Mouse (Mus musculus) Patski (cell line): Measurements from ENCODE around the gene Fastkd3. TPM values are rescaled to one million over a fixed set of nuclear protein-coding genes. Genes with fewer than 3 reads are reported as not detected.

Experiments
- ATAC-seq: fragments of 100-300 bp; one replicate; pipeline ENCODE4 v1.8.0; 2021
- CTCF ChIA-PET: fragments of 350-600 bp; sonication (Branson Sonifier 250); formaldehyde crosslinking; loops from one replicate; lab custom pipeline; 2022; ENCODE audit warnings: inconsistent platforms; lab: Charles Lee
- POLR2A ChIA-PET: fragments of 350-600 bp; sonication (Branson Sonifier 250); formaldehyde crosslinking; loops from one replicate; lab custom pipeline; 2022; ENCODE audit warnings: antibody characterized with exemption, inconsistent platforms; lab: Charles Lee
- DNase-seq: peaks from one replicate; pipeline ENCODE4 v3.0.0-alpha.2; 2011; ENCODE audit warnings: low read depth, low spot score
- H3K27me3 ChIP-seq: fragments of 371-371 bp; one replicate; pipeline ENCODE4 v1.5.1; 2021
- CTCF ChIP-seq: fragments of 100-300 bp; IDR thresholded peaks from one replicate; pipeline ENCODE4 v1.5.1; 2021
- in situ Hi-C: fragments of 300-500 bp; cut with MboI; formaldehyde crosslinking; loops from 3 replicates; pipeline ENCODE4 v1.11.1; 2018; ENCODE audit warnings: low pct_unique_long_range_greater_than_20kb, mixed read lengths
- polyA plus RNA-seq: library from polyadenylated mRNA; unstranded; gene quantifications from one replicate; pipeline ENCODE4 v1.2.3, GENCODE M21; 2021

Fastkd3 gene
- polyA plus RNA-seq, 1 experiment from 2014 or later, result 16.7 TPM

DNA sequence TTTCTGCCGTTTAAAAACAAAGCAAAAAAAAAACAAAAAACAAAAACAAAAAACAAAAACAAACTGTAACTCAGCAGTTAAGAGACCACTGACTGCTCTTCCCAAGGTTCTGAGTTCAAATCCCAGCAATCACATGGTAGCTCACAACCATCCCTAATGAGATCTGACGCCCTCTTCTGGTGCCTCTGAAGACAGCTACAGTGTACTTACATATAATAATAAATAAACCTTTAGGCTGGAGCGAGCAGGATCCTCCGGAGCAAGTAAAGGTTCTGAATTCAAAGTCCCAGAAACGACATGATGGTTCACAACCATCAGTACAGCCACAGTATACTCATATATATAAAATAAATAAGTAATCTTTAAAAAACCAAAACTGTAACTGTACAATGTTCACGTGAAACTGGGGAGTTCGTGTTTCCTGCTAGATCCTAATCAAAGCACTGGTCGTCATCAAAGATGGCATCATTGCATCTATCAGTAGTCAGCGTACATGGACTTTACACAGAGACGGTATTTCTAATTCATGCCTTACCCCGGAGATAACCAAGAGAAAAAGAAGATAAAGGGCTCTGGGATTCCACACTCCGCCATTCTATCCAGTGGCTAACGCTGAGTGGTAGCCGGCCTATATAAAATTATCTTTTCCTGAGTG is 821 bp upstream of the Fastkd3 start:
- H3K27me3 ChIP-seq, result no peaks in the 10 kb centered on the region
- no peak for ATAC-seq
- DNase-seq, result no peak
- in situ Hi-C loops, result loop anchor here (10.0 to 25.0 kb wide), 2 partner anchors 884 to 1669 kb away; partner anchors contain the start of gene Gm10767
- TF ChIP-seq CTCF, result no peak
- ChIA-PET POLR2A (no interaction called here), CTCF (interaction anchor here (1.3 kb wide), 1 partner anchor 12 kb away, joined by 7 read pairs; no protein-coding TSS in a partner anchor)

DNA sequence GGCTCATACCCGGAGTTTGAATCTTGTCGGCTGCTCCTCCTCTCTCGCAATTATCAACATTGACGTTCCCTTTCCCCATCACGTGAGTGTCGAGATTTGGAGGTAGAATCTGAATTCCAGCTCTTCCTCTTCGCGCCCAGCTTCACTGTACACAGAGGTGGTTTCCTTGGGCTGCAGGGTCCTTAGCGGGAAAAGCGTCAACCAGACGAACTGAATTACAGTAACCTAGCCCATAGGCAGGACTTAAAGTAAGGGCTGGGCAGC is 415 bp downstream of the Fastkd3 start:
- H3K27me3 ChIP-seq, result no peaks in the 10 kb centered on the region
- DNase-seq (no peak), ATAC-seq (peak; percentile 5)
- ChIA-PET CTCF (no interaction called here), POLR2A (interaction anchor here (1.0 kb wide), 1 partner anchor 10 kb away, joined by 3 read pairs; no protein-coding TSS in a partner anchor)
- TF ChIP-seq CTCF, result no peak
- in situ Hi-C loops, result loop anchor here (10.0 to 25.0 kb wide), 2 partner anchors 882 to 1670 kb away; partner anchors contain the start of gene Gm10767

DNA sequence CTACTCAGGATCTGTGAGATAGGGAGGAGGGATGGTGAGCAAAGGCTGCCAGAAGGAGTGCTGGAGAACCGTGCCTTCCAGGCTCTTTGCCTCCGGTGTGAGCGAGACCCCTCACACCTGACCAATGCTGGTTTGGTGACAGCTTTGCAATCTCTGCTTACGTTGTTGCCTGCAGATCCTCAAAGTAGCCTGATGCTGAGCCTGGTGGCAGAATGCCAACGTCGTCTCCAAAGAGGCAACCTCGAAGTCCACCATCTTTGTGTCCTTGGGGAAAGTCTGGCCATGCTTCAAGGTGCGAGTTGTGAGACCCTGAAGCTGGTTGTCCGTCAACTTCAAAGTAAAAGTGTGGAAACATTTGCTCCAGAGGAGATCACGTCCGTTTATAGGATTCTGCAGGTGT is 1.9 kb downstream of the Fastkd3 start:
- no peak for DNase-seq
- TF ChIP-seq CTCF, result no peak
- ChIA-PET CTCF (no interaction called here), POLR2A (no interaction called here)
- no peak for ATAC-seq
- no peaks in the 10 kb centered on the region for H3K27me3 ChIP-seq
- in situ Hi-C loops, result loop anchor here (10.0 to 25.0 kb wide), 2 partner anchors 881 to 1672 kb away; partner anchors contain the start of gene Gm10767

DNA sequence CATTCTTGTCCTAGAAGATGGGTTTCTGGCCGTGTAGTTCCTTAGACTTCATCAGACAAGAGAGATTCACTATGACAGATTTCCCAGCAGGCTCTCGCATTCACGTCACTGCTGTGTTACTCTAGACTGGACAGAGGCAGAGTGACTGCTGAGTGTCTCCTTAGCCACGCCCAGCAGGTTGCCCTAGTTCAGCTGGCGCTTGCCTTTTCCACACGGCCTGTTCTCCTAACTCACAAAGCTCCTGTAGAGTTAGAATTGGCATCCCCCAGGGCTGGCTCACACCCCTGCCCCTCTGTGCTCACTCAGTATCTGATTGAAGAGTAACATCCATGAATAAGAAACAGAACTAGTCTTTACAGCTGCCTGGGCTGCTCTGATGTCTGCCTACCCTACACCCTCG is 3.4 kb downstream of the Fastkd3 start:
- no peak for ATAC-seq
- in situ Hi-C loops, result loop anchor here (10.0 to 25.0 kb wide), 2 partner anchors 879 to 1673 kb away; partner anchors contain the start of gene Gm10767
- ChIA-PET POLR2A (no interaction called here), CTCF (no interaction called here)
- TF ChIP-seq CTCF, result no peak
- H3K27me3 ChIP-seq, result no peaks in the 10 kb centered on the region
- DNase-seq, result no peak

DNA sequence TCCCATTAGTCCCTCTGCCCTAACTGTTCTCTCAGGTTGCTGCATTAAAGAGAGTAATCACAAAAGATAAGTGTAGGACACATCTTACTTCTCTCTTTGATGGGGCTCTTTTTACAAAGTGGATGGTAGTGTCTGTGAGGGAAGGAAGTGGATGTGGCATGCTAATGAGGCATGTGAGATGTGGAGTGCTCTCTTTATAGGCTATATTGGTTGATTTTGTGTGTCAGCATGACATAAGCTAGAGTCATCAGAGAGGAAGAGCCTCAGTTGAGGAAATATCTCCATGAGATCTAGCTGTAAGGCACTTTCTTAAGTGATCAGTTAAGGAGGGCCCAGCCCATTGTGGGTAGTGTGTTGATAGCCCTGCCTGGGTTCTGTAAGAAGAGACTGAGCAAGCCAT is 6.3 kb downstream of the Fastkd3 start:
- in situ Hi-C loops, result loop anchor here (10.0 to 25.0 kb wide), 2 partner anchors 876 to 1676 kb away; partner anchors contain the start of gene Gm10767

DNA sequence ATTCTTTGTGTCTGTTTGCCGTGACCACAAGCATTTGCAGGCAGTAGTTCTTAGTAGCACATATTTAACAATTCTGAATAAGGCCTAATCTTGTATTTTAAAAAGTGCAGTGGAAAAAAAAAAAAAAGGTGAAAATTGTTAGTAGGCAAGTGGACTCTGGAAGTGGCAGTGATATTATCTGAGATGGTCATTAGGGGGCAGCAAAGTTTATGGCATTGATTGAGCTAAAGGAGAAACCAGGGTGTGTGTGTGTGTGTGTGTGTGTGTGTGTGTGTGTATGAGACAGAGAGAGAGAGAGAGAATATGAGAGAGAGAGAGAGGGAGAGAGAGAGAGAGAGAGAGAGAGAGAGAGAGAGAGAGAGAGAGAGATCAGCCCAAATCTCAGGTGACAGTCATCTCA is 11.8 kb downstream of the Fastkd3 start:
- in situ Hi-C loops, result loop anchor here (25.0 kb wide), 1 partner anchor 1681 kb away; the partner anchor contains the start of gene Gm10767
- ChIA-PET POLR2A (no interaction called here), CTCF (interaction anchor here (0.6 to 1.2 kb wide), 2 partner anchors 24 to 72 kb away, joined by 3 to 4 read pairs; no protein-coding TSS in a partner anchor)
- H3K27me3 ChIP-seq, result no peaks in the 10 kb centered on the region
- peak; percentile 20 for TF ChIP-seq CTCF
- no peak for DNase-seq
- ATAC-seq, result no peak

More for the DNA sequence above, 6.3 kb downstream of the Fastkd3 start:
- DNase-seq (no peak), ATAC-seq (no peak)
- H3K27me3 ChIP-seq, result no peaks in the 10 kb centered on the region
- ChIA-PET POLR2A (no interaction called here), CTCF (no interaction called here)
- TF ChIP-seq CTCF, result no peak

DNA sequence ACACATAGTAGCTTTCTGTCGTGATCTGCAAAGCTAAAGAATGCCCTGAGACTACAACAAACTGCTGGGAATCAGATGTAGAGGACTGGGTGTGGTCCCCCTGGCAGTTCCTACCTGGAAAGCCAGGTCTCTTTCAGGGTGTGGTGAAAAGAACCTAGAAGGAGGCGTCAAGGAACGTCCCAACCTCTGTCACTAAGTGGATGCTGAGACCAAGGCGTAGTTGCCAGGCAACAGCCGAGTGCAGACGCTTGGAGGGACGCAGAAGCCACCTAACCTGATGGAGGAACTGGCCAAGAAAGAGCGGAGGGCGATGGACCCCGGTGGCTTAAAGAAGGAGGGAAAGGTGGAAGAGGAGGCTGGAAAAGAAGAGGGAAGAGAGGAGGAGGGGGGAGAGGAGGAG is 15.2 kb downstream of the Fastkd3 start, which contains the start of gene 1700001L19Rik:
1700001L19Rik (plus strand) TSS at position 223 of the 400 bp plus-strand sequence.
- H3K27me3 ChIP-seq, result no peaks in the 10 kb centered on the region
- no peak for TF ChIP-seq CTCF
- DNase-seq (no peak), ATAC-seq (no peak)
- in situ Hi-C loops, result loop anchor here (25.0 kb wide), 1 partner anchor 1685 kb away; the partner anchor contains the start of gene Gm10767
- CTCF ChIA-PET, result no interaction called here
- POLR2A ChIA-PET, result no interaction called here

DNA sequence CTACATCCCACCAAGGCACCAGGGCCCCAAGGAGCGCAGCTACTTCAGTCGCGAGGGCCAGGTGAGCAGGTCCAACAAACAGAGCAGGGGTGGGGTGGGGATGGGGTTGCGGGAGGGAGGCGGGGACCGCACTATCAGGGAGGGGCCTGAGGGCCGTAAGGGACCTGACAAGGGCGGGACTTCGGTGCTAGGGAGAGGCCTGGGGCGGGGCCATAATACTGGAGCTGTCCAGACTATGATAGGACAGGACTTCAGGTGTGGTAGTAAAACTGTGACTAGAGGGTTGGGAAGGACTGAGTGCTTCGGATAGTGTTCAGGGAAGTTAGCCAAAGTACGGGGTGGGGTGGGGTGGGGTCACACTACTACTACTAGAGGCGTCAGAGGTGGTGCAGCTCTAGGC is 15.6 kb downstream of the Fastkd3 start:
- no peak for DNase-seq
- in situ Hi-C loops, result loop anchor here (25.0 kb wide), 1 partner anchor 1685 kb away; the partner anchor contains the start of gene Gm10767
- H3K27me3 ChIP-seq, result no peaks in the 10 kb centered on the region
- ChIA-PET POLR2A (no interaction called here), CTCF (no interaction called here)
- TF ChIP-seq CTCF, result no peak
- ATAC-seq, result no peak

DNA sequence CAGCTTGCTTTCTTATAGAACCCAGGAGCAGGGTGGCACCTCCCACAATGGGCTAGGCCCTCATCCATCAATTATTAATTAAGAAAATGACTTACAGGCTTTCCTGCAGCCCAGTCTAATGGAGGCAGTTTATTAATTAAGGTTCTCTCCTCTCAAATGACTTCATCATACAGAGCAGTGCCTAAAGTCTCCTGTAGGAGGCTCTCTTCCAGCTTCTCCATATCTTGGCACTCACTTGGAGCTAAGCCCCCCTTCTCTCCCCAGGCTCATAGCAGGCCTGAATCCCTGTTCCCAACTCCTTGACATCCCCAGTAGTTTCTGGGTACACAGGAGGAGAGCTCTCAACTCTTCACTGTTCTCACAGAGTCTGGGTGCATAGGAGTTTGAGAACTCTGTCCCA is 16.9 kb downstream of the Fastkd3 start:
- in situ Hi-C loops, result loop anchor here (25.0 kb wide), 1 partner anchor 1687 kb away; the partner anchor contains the start of gene Gm10767
- TF ChIP-seq CTCF, result peak; percentile 32
- CTCF ChIA-PET, result interaction anchor here (0.8 to 1.1 kb wide), 2 partner anchors 9 to 12 kb away, joined by 3 read pairs; no protein-coding TSS in a partner anchor
- DNase-seq (no peak), ATAC-seq (no peak)
- H3K27me3 ChIP-seq, result no peaks in the 10 kb centered on the region
- POLR2A ChIA-PET, result no interaction called here

DNA sequence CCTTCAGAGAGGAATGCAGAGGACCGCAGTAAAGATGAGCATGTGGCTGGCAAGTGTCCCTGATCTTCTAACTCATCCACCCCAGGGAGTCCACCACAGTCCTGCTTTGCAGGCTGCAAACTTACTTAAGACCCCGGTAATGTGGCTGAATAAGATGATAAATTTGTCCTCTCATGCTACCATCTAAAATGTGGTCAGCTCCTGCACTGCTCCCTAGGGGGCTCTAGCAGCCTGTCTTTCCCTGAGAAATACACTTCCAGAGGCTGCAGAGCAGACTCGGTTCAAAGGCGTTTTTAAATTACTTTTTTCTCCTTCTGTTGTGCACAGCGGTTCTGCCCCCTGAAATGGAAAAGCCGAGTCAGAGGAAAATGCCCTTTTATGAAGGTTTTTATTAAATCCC is 19.1 kb downstream of the Fastkd3 start:
- ATAC-seq, result peak; percentile 83
- ChIA-PET CTCF (interaction anchor here (1.0 to 1.2 kb wide), 3 partner anchors 8 to 485 kb away, joined by 3 read pairs; no protein-coding TSS in a partner anchor), POLR2A (no interaction called here)
- peak; percentile 82 for TF ChIP-seq CTCF
- no peaks in the 10 kb centered on the region for H3K27me3 ChIP-seq
- no peak for DNase-seq
- in situ Hi-C loops, result loop anchor here (10.0 to 25.0 kb wide), 3 partner anchors 404 to 1054 kb away; no protein-coding TSS in a partner anchor

DNA sequence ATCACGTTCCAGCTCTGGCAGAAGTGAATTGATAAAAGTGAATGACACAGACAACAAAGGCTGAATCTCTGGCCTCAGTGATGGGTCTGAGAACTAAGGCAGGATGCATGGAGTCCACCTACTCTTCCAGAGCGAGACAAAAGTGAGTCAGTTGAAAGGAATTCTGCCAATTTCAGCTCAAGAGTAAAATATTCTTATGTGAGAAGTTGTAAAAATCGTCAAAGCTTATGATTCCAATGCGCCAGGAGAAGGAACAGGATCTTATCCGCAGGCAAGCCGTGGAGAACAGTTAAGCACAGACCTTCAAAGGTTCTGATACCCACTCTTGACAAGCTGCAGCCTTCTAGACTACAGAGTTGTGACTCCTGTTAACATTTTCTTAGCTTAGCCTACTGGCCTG is 21.1 kb downstream of the Fastkd3 start:
- ChIA-PET CTCF (no interaction called here), POLR2A (interaction anchor here (0.6 kb wide), 1 partner anchor 469 kb away, joined by 3 read pairs; no protein-coding TSS in a partner anchor)
- in situ Hi-C loops, result loop anchor here (10.0 to 25.0 kb wide), 3 partner anchors 402 to 1052 kb away; no protein-coding TSS in a partner anchor
- TF ChIP-seq CTCF, result no peak
- no peaks in the 10 kb centered on the region for H3K27me3 ChIP-seq
- DNase-seq, result no peak
- no peak for ATAC-seq
